In the genomic region with DNA sequence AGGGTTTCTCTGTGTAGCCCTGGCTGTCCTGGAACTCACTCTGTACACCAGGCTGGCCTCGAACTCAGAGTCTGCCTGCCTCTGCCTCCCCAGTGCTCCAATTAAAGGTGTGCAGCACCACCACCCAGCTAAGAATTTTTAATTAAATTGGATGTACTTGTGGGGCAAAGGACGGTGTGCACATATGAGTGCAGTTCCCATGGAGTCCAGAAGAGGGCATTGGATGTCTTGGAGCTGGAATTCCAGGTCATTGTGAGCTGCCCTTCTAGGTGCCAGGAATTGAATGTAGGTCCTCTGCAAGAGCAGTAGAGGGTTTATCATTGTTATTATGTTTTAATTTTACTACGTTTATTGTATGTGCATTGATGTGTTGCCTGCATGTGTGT, we compare ENCODE assay signal across 8 mouse cellular contexts. TPM values are rescaled to one million over a fixed set of nuclear protein-coding genes. Genes with fewer than 3 reads are reported as not detected.
DNase-seq lines count a peak whose midpoint lies in the region; ATAC-seq and TF ChIP-seq lines count a peak whose summit lies in the region.

No protein-coding gene starts in this region.

- peaks cover 10% of the 10 kb centered on the region for H3K4me1 ChIP-seq in intestine, embryonic 14.5 days (replicated peaks; ENCODE audit: control insufficient read depth, insufficient read depth, low read length)
- peaks cover 2% of the 10 kb centered on the region; the same call in 1 of the 2 replicates for H3K4me1 ChIP-seq in intestine, embryonic 16.5 days (ENCODE audit: control insufficient read depth, insufficient read depth, low read length)
- H3K4me1 ChIP-seq in G1E (ENCODE audit: insufficient read depth, low read depth, low read length): peaks cover 65% of the 10 kb centered on the region

- H3K36me3 ChIP-seq in intestine, embryonic 14.5 days (ENCODE audit: control insufficient read depth, insufficient read depth, low read length): no peaks in the 10 kb centered on the region
- no peaks in the 10 kb centered on the region for H3K36me3 ChIP-seq in intestine, embryonic 16.5 days (ENCODE audit: control insufficient read depth, insufficient read depth, low read length)
- H3K36me3 ChIP-seq in G1E (replicated peaks): no peaks in the 10 kb centered on the region

- no peaks in the 10 kb centered on the region for H3K27me3 ChIP-seq in intestine, embryonic 14.5 days (replicated peaks; ENCODE audit: control insufficient read depth, insufficient read depth, low read length)
- no peaks in the 10 kb centered on the region for H3K27me3 ChIP-seq in intestine, embryonic 16.5 days (replicated peaks; ENCODE audit: control insufficient read depth, insufficient read depth, low read length)
- no peaks in the 10 kb centered on the region for H3K27me3 ChIP-seq in G1E (ENCODE audit: insufficient read depth, low read length)

- H3K9me3 ChIP-seq in intestine, embryonic 14.5 days (ENCODE audit: control insufficient read depth, low read length): no peaks in the 10 kb centered on the region
- no peaks in the 10 kb centered on the region for H3K9me3 ChIP-seq in intestine, embryonic 16.5 days (ENCODE audit: control insufficient read depth, low read length)
- H3K9me3 ChIP-seq in G1E (replicated peaks): no peaks in the 10 kb centered on the region

- peak; percentile 66 for DNase-seq in intestine, embryonic 14.5 days (ENCODE audit: low spot score)
- DNase-seq in G1E (ENCODE audit: low spot score) (no peak), MN1 (ENCODE audit: low spot score) (no peak)
- DNase-seq in cerebellum, postnatal 36 days: peak; percentile 40 to 58
- peak; percentile 62 to 77 for DNase-seq in kidney, postnatal 25 days
- peak; percentile 67 for DNase-seq in retina, postnatal 1 day
- DNase-seq in urinary bladder, postnatal 25 days (ENCODE audit: low spot score): no peak

- 21% methylated on average over 3 of the region's 3 CpGs for WGBS in intestine, embryonic 14.5 days
- 30% methylated on average over 3 of the region's 3 CpGs for WGBS in intestine, embryonic 16.5 days

- no peak overlapping the region; the same call in 1 of the 2 replicates for H3K4me2 ChIP-seq in intestine, embryonic 14.5 days (ENCODE audit: low read length)
- H3K4me2 ChIP-seq in intestine, embryonic 16.5 days (ENCODE audit: low read depth, low read length): no peak overlapping the region

- no peak overlapping the region for H3K4me3 ChIP-seq in intestine, embryonic 14.5 days (ENCODE audit: low read depth, low read length)
- no peak overlapping the region for H3K4me3 ChIP-seq in intestine, embryonic 16.5 days (ENCODE audit: low read length)
- peak overlapping the region; percentile 63; the same call in 1 of the 2 replicates for H3K4me3 ChIP-seq in G1E (ENCODE audit: low read depth, low read length)

- H3K27ac ChIP-seq in intestine, embryonic 14.5 days (ENCODE audit: low read depth): no peak overlapping the region
- no peak overlapping the region; the same call in 1 of the 2 replicates for H3K27ac ChIP-seq in intestine, embryonic 16.5 days (ENCODE audit: low read length)

- H3K9ac ChIP-seq in intestine, embryonic 14.5 days (ENCODE audit: low read length): no peak overlapping the region
- H3K9ac ChIP-seq in intestine, embryonic 16.5 days (ENCODE audit: low read depth, low read length): no peak overlapping the region

- TF ChIP-seq CTCF in G1E (IDR thresholded peaks at IDR 0.05; ENCODE audit: low read depth, low read length): peak; percentile 59

- no peak for ATAC-seq in intestine, embryonic 14.5 days (replicated peaks; ENCODE audit: low FRiP score, low TSS enrichment, low read depth)
- no peak for ATAC-seq in intestine, embryonic 16.5 days
- ATAC-seq in G1E (ENCODE audit: extremely low read depth, insufficient number of reproducible peaks, low FRiP score, poor library complexity, severe bottlenecking): no peak

RNA-seq across cellular contexts. Expression of a gene that starts 3.4 kb away (rescaled TPM):
- polyA plus RNA-seq in intestine, embryonic 14.5 days (2014; fragmentation: Nextera tagmentation; extraction: Ambion mirVana): 23.3 and 26.4 TPM in 2 replicates
- polyA plus RNA-seq in intestine, embryonic 16.5 days (2015; fragmentation: Nextera tagmentation; extraction: Ambion mirVana): 30.3 and 31.3 TPM in 2 replicates
- total RNA-seq in G1E (2014; fragmentation: Nextera tagmentation): 19.9 and 37.8 TPM in 2 replicates
- total RNA-seq in G1E (2017): 21.5 and 22.3 TPM in 2 replicates
- 24.2 and 26.0 TPM in 2 replicates for polyA plus RNA-seq in G1E (2012)

RNA-seq across cellular contexts. Expression of a gene that starts 18.7 kb away (rescaled TPM):
- polyA plus RNA-seq in intestine, embryonic 14.5 days (2014; fragmentation: Nextera tagmentation; extraction: Ambion mirVana): 26.2 and 28.3 TPM in 2 replicates
- polyA plus RNA-seq in intestine, embryonic 16.5 days (2015; fragmentation: Nextera tagmentation; extraction: Ambion mirVana): 33.5 and 34.5 TPM in 2 replicates
- total RNA-seq in G1E (2014; fragmentation: Nextera tagmentation): 43.6 and 59.8 TPM in 2 replicates
- 49.9 and 59.4 TPM in 2 replicates for total RNA-seq in G1E (2017)
- 24.3 and 32.4 TPM in 2 replicates for polyA plus RNA-seq in G1E (2012)

RNA-seq across cellular contexts. Expression of a gene that starts 27.6 kb away (rescaled TPM):
- polyA plus RNA-seq in intestine, embryonic 14.5 days (2014; fragmentation: Nextera tagmentation; extraction: Ambion mirVana): 19.2 and 20.8 TPM in 2 replicates
- 16.8 and 18.8 TPM in 2 replicates for polyA plus RNA-seq in intestine, embryonic 16.5 days (2015; fragmentation: Nextera tagmentation; extraction: Ambion mirVana)
- total RNA-seq in G1E (2014; fragmentation: Nextera tagmentation): 58.5 and 95.5 TPM in 2 replicates
- 13.7 and 22.7 TPM in 2 replicates for total RNA-seq in G1E (2017)
- 102 and 144 TPM in 2 replicates for polyA plus RNA-seq in G1E (2012)

RNA-seq across cellular contexts. Expression of a gene that starts 27.8 kb away (rescaled TPM):
- 94.0 and 105 TPM in 2 replicates for polyA plus RNA-seq in intestine, embryonic 14.5 days (2014; fragmentation: Nextera tagmentation; extraction: Ambion mirVana)
- 90.0 and 103 TPM in 2 replicates for polyA plus RNA-seq in intestine, embryonic 16.5 days (2015; fragmentation: Nextera tagmentation; extraction: Ambion mirVana)
- total RNA-seq in G1E (2014; fragmentation: Nextera tagmentation): 34.3 and 41.0 TPM in 2 replicates
- total RNA-seq in G1E (2017): 52.8 and 53.5 TPM in 2 replicates
- 61.1 and 68.7 TPM in 2 replicates for polyA plus RNA-seq in G1E (2012)

Comparison
In these comparisons a context has a peak if more than half of its experiments do, and no peak if none do; other contexts are left out.
1. DNase-seq: peak in intestine, embryonic 14.5 days (single experiment), cerebellum, postnatal 36 days (2 of 2), kidney, postnatal 25 days (2 of 2) and retina, postnatal 1 day (single experiment); none in G1E (single experiment), urinary bladder, postnatal 25 days (single experiment) and MN1 (single experiment).